Mouse (Mus musculus) embryonic facial prominence, embryonic 11.5 days (tissue): Measurements from ENCODE around the gene Drg1. TPM values are rescaled to one million over a fixed set of nuclear protein-coding genes. Genes with fewer than 3 reads are reported as not detected.
"Not testable (repeated sequence)": the region's sequence is repeated elsewhere in the genome, so short reads cannot be mapped to it uniquely, and the experiment has no call there.

Experiments
- ATAC-seq: fragments of 200-750 bp; cut with Nextera tagmentation; replicated peaks from 2 replicates; pipeline ENCODE4 v1.8.0; 2017; ENCODE audit warnings: low read depth; ENCODE audit not compliant: insufficient number of reproducible peaks, low FRiP score, low TSS enrichment
- DNase-seq: peaks from one replicate; pipeline ENCODE4 v3.0.0-alpha.2; 2015; ENCODE audit warnings: low spot score
- H3K27ac ChIP-seq: fragments of 300-500 bp; sonication (generic); replicated peaks from 2 replicates; pipeline ENCODE4 v1.5.1; 2014; ENCODE audit warnings: mild to moderate bottlenecking, low read depth, low read length, control low read depth
- H3K27me3 ChIP-seq: fragments of 300-500 bp; sonication (generic); 2 replicates; pipeline ENCODE4 v1.6.1; 2014; ENCODE audit warnings: mild to moderate bottlenecking, low read length, moderate library complexity, mixed read lengths; ENCODE audit not compliant: control insufficient read depth, insufficient read depth
- H3K36me3 ChIP-seq: fragments of 300-500 bp; sonication (generic); replicated peaks from 2 replicates; pipeline ENCODE4 v1.6.1; 2014; ENCODE audit warnings: low read depth, mild to moderate bottlenecking, low read length, moderate library complexity, mixed read lengths; ENCODE audit not compliant: control insufficient read depth, insufficient read depth
- H3K4me1 ChIP-seq: fragments of 300-500 bp; sonication (generic); 2 replicates; pipeline ENCODE4 v1.6.1; 2014; ENCODE audit warnings: low read length, mixed read lengths; ENCODE audit not compliant: control insufficient read depth, insufficient read depth
- H3K4me2 ChIP-seq: fragments of 300-500 bp; sonication (generic); 2 replicates; pipeline ENCODE4 v1.6.1; 2014; ENCODE audit warnings: low read depth, mild to moderate bottlenecking, control low read depth, low read length, moderate library complexity
- H3K4me3 ChIP-seq: fragments of 300-500 bp; sonication (generic); 2 replicates; pipeline ENCODE4 v1.5.1; 2014; ENCODE audit warnings: low read depth, low read length, control low read depth
- H3K9ac ChIP-seq: fragments of 300-500 bp; sonication (generic); replicated peaks from 2 replicates; pipeline ENCODE4 v1.6.1; 2014; ENCODE audit warnings: mild to moderate bottlenecking, control low read depth, low read length
- H3K9me3 ChIP-seq: fragments of 300-500 bp; sonication (generic); replicated peaks from 2 replicates; pipeline ENCODE4 v1.6.1; 2016; ENCODE audit warnings: mild to moderate bottlenecking, low read length, inconsistent platforms, mixed read lengths; ENCODE audit not compliant: control insufficient read depth
- WGBS: fragments of 180-500 bp; shearing (Covaris S2); extraction: QIAGEN DNeasy Blood & Tissue Kit; methylation state at CpG from one replicate; pipeline ENCODE4 v1.1.7; 2014; 5-methylcytosine and 5-hydroxymethylcytosine counted together
- polyA plus RNA-seq: library from polyadenylated mRNA; unstranded; fragments of >200 nt; fragmentation: Nextera tagmentation; extraction: Ambion mirVana; gene quantifications from 2 replicates; pipeline ENCODE4 v1.2.1, GENCODE M21; 2014

Gene Drg1
- polyA plus RNA-seq, 1 experiment from 2014 or later: 294 TPM

DNA sequence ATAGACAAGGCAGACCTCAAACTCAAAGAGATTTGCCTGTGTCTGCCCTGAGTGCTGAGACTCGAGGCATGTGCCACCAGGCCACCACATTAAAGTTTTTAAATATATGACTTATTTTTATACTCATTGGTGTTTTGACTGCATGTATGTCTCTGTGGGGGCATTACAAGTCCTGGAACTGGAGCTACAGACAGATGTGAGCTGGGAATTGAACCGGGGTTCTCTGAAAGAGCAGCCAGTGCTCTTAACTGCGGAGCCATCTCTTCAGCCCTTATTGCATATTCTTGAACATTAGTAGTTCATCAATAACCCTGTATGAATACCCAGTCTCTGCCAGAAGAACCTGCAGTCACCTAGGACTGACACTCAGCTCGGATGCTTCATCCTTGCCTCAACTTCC is 107.4 kb downstream of the Drg1 start:
- H3K27me3 ChIP-seq, H3K9ac ChIP-seq, H3K4me2 ChIP-seq, DNase-seq, H3K9me3 ChIP-seq, ATAC-seq, H3K27ac ChIP-seq, H3K4me3 ChIP-seq, H3K36me3 ChIP-seq, H3K4me1 ChIP-seq: not testable (repeated sequence)
- 87% methylated on average over 4 of the region's 4 CpGs for WGBS

DNA sequence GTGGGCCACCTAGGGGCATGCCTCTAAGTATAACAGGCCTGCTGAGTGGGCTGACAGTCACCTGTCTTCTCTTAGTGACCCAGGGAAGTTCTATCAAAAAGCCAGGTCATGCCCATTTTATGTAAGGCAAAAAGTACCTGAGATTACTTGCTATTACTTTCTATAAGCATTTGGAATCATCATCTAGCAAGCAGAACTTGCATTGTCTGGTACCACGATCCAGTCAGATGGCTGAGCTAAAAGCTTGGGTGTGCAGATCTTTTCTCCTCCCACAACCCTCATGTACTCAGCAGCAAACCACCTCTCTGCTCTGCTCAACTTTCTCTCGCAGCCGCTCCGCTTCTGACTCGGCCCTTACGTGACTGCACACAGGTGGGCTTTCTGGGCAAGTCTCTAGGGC is 108.2 kb downstream of the Drg1 start:
- H3K4me3 ChIP-seq, H3K36me3 ChIP-seq, H3K9ac ChIP-seq, DNase-seq, H3K4me1 ChIP-seq, H3K27ac ChIP-seq, H3K4me2 ChIP-seq, H3K27me3 ChIP-seq, ATAC-seq: not testable (repeated sequence)
- H3K9me3 ChIP-seq: peaks cover 13% of the 10 kb centered on the region
- 94% methylated on average over 6 of the region's 6 CpGs for WGBS

DNA sequence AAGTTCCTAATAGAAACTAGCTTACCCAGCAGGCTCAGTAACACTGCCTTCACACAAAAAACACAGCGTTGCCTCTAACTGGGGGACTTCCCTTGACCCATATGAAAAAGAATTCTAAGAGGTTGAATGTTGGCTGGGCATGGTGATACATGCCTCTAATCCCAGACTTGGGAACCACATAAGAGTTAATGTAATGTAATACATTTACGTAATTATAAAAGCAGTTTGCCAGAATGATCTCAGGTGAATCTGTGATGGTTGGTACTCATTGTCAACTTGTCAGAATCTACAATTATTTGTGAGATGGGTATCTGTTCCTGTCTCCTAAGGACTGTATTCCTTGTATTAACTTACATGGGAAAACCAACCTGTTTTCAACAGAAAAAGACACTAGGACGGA is 109.2 kb downstream of the Drg1 start:
- not testable (repeated sequence) for H3K9me3 ChIP-seq, H3K4me3 ChIP-seq, H3K4me2 ChIP-seq, H3K36me3 ChIP-seq, H3K27me3 ChIP-seq, H3K27ac ChIP-seq, ATAC-seq, H3K9ac ChIP-seq, H3K4me1 ChIP-seq, DNase-seq
- WGBS: 75% methylated on average over 2 of the region's 3 CpGs

DNA sequence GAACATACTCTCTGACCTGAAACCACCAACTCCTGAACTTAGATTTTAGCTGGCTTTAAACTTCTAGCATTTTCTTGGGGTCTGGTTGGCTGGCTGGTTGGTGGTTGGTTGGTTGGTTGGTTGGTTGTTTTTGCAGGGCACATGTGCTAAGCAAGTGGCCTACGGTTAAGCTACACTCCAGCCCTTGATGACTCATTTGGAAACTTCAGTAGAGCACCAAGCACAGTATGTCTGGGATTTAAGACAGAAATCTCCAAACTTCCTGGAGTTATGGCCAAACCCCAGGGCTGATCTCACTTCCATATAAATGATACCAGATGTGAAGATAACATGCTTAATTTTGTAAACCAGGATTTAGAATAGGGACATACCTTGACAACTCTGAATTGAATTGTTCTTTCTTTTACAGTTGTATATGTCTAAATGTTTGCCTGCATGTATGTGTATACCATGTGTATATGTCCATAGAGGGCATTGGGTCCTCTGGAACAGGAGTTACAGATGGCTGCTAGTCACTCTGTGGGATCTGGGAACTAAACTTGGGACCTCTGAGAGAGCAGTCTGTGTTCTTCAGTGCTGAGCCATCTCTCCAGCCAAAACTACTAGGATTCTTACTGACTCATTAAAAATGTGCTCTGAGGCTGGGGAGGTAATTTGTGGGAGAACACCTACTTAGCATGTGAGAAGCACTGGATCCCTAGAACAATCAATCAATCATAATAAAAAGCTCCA is 112.4 kb downstream of the Drg1 start:
- H3K4me3 ChIP-seq, H3K27me3 ChIP-seq, H3K36me3 ChIP-seq, H3K27ac ChIP-seq, H3K4me2 ChIP-seq, H3K9me3 ChIP-seq, H3K9ac ChIP-seq, DNase-seq, H3K4me1 ChIP-seq: not testable (repeated sequence)
- 72% methylated on average over 1 of the region's 1 CpGs for WGBS
- ATAC-seq: peak; percentile 57

DNA sequence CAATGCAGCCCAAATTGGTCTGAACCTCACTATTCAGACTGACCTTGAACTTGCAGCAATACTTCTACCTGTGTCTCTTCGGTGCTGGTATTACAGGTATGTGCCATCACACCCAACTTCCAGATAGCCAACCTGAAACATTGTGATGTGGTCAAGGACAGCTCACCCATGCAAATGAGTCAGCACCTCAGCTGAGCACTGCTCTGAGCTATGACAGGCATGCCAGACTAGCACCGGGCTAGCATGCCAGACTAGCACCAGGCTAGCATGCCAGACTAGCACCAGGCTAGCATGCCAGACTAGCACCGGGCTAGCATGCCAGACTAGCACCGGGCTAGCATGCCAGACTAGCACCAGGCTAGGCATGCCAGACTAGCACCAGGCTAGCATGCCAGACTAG is 114.9 kb downstream of the Drg1 start:
- H3K27ac ChIP-seq, H3K4me1 ChIP-seq, ATAC-seq, H3K4me2 ChIP-seq, H3K36me3 ChIP-seq, H3K9ac ChIP-seq, DNase-seq, H3K4me3 ChIP-seq, H3K9me3 ChIP-seq, H3K27me3 ChIP-seq: not testable (repeated sequence)
- WGBS: 91% methylated on average over 4 of the region's 4 CpGs

DNA sequence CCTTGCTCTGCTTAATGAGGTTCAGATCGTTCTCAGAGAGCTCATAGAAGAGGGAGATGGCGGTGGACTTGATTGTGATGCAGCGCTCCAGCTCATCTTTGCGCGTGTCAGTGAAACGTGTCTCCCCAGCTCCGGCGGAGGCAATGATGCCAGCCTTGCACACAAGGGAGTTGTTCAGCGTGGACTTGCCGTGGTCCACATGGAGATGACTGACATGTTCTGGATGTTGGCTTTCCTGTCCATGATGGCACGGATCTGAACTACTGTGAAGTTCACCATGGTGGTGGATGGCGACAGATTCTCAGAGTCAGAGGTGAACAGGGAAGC is 115.6 kb downstream of the Drg1 start:
- WGBS: 96% methylated on average over 11 of the region's 12 CpGs
- H3K27me3 ChIP-seq, H3K4me1 ChIP-seq, H3K36me3 ChIP-seq, ATAC-seq, H3K9ac ChIP-seq, H3K4me2 ChIP-seq, DNase-seq, H3K4me3 ChIP-seq, H3K27ac ChIP-seq, H3K9me3 ChIP-seq: not testable (repeated sequence)

DNA sequence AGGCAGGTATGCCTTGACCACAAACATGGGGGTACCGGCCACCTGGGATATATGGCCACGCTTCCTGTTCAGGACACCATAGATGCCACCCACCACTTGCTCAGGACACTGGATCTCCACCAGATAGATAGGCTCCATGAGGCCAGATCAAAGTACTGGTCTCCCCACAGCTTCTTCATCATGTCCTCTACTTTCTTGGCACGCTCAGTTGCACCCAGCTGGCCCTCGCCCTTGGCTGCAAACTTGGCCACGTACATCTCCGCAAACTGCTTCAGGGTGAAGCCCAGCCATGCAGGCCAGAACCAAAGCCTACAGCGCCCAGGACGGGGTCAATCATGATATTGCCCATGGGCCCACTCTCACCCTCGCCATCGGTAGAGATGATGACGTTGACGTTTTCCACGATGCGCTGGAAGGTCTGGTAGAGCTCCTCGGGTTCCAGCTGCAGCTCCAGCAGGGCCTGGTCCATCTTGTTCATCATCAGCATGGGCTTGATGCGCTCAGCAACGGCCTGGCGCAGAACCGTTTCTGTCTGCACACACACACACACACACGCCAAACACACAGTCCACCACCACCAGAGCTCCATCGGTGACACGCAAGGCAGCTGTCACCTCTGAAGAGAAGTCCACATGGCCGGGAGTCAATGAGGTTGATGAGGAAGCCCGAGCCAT is 116.1 kb downstream of the Drg1 start:
- 94% methylated on average over 21 of the region's 24 CpGs for WGBS
- not testable (repeated sequence) for DNase-seq, H3K27me3 ChIP-seq, H3K4me3 ChIP-seq, H3K4me2 ChIP-seq, H3K27ac ChIP-seq, H3K36me3 ChIP-seq, H3K9me3 ChIP-seq, H3K4me1 ChIP-seq, H3K9ac ChIP-seq
- ATAC-seq: peak; percentile 5; the same call in 1 of the 2 replicates

DNA sequence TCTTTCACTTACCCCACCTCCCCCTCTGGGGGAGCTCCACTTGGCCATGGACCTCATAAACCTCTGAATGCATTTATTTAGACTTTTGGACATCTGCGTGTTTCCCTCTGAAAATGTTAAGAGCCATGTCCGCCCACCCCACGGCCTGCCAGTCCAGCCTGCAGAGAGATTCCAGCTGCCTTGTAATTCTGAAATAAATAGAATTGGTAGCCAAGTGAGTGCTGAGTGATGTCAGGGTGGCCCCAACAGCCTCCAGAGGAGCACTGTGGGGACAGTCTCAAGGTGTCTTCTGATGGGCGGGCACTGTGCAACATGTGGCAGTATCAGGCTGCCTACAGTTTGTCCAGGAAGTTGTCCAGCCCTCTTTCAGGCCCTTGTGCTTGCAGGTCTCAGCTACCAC is 116.7 kb downstream of the Drg1 start:
- not testable (repeated sequence) for H3K4me2 ChIP-seq, H3K9ac ChIP-seq, H3K9me3 ChIP-seq, H3K4me3 ChIP-seq, H3K27ac ChIP-seq, DNase-seq, ATAC-seq, H3K36me3 ChIP-seq, H3K27me3 ChIP-seq, H3K4me1 ChIP-seq
- 99% methylated on average over 4 of the region's 4 CpGs for WGBS
